Mouse (Mus musculus): ENCODE results near the gene Ptch1.

Gene Ptch1

GRCm38 (mm10) chr13:63486791-63487706, 86.3 kb downstream of the Ptch1 start:
- no peak for DNase-seq

- no peak for DNase-seq
These were observed 98.0 kb downstream of the Ptch1 start for GRCm38 (mm10) chr13:63475356-63475755.
